Mouse (Mus musculus) limb, embryonic 13.5 days (tissue): Measurements from ENCODE around the gene Papolb. TPM values are rescaled to one million over a fixed set of nuclear protein-coding genes. Genes with fewer than 3 reads are reported as not detected.

ENCODE experiments used
- ATAC-seq: fragments of 200-750 bp; cut with Nextera tagmentation; 2 replicates; pipeline ENCODE4 v1.8.0; 2017; ENCODE audit warnings: low read depth, moderate number of reproducible peaks, moderate TSS enrichment; ENCODE audit not compliant: low FRiP score
- H3K27ac ChIP-seq: fragments of 300-500 bp; sonication (generic); 2 replicates; pipeline ENCODE4 v1.5.1; 2015; ENCODE audit warnings: inconsistent platforms, mild to moderate bottlenecking, moderate library complexity
- H3K27me3 ChIP-seq: fragments of 300-500 bp; sonication (generic); 2 replicates; pipeline ENCODE4 v1.6.1; 2015; ENCODE audit warnings: mild to moderate bottlenecking, inconsistent platforms
- H3K36me3 ChIP-seq: fragments of 300-500 bp; sonication (generic); 2 replicates; pipeline ENCODE4 v1.6.1; 2015; ENCODE audit warnings: inconsistent platforms, mild to moderate bottlenecking, moderate library complexity
- H3K4me1 ChIP-seq: fragments of 300-500 bp; sonication (generic); 2 replicates; pipeline ENCODE4 v1.6.1; 2015; ENCODE audit warnings: inconsistent platforms
- H3K4me2 ChIP-seq: fragments of 300-500 bp; sonication (generic); replicated peaks from 2 replicates; pipeline ENCODE4 v1.6.1; 2015; ENCODE audit warnings: inconsistent platforms, mild to moderate bottlenecking, moderate library complexity
- H3K4me3 ChIP-seq: fragments of 300-500 bp; sonication (generic); 2 replicates; pipeline ENCODE4 v1.5.1; 2015; ENCODE audit warnings: moderate library complexity, mild to moderate bottlenecking, inconsistent platforms
- H3K9ac ChIP-seq: fragments of 300-500 bp; sonication (generic); 2 replicates; pipeline ENCODE4 v1.6.1; 2015; ENCODE audit warnings: mild to moderate bottlenecking, inconsistent platforms
- H3K9me3 ChIP-seq: fragments of 300-500 bp; sonication (generic); 2 replicates; pipeline ENCODE4 v1.6.1; 2016; ENCODE audit warnings: inconsistent platforms
- WGBS: fragments of 180-500 bp; shearing (Covaris S2); methylation state at CpG from one replicate; pipeline ENCODE4 v1.1.7; 2015; 5-methylcytosine and 5-hydroxymethylcytosine counted together
- polyA plus RNA-seq: library from polyadenylated mRNA; unstranded; fragments of >200 nt; fragmentation: Nextera tagmentation; extraction: Ambion mirVana; gene quantifications from 2 replicates; pipeline ENCODE4 v1.2.1, GENCODE M21; 2015

Papolb gene
- polyA plus RNA-seq, 1 experiment from 2014 or later: 0.15 TPM

DNA sequence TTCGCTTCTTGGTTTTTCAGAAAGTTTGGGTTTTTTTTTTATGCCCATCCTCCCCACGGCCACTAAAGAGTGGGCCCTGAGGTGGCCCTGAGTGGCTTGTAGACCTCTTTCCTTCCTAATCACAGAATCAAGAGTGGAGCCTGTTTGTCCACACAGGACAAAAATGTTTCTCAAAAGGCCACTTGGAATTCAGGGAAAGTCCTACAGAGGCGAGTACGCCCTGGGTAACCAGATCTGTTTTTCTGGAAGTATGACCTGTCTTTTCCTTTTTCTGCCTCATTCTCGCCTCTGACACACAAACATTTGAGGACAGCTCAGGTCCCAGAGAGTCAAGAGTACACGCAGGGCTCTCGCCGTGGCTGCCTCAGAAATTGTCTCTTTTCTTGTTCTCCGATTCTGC, 19.6 kb upstream of the Papolb start:
- peak overlapping the region; percentile 99 for H3K4me2 ChIP-seq
- H3K36me3 ChIP-seq: no peaks in the 10 kb centered on the region
- no peak overlapping the region for H3K4me3 ChIP-seq
- H3K27me3 ChIP-seq: peaks cover 16% of the 10 kb centered on the region
- H3K4me1 ChIP-seq: peaks cover 30% of the 10 kb centered on the region
- WGBS: 31% methylated on average over 9 of the region's 9 CpGs
- ATAC-seq: no peak
- H3K9ac ChIP-seq: no peak overlapping the region
- H3K9me3 ChIP-seq: no peaks in the 10 kb centered on the region
- H3K27ac ChIP-seq: no peak overlapping the region

DNA sequence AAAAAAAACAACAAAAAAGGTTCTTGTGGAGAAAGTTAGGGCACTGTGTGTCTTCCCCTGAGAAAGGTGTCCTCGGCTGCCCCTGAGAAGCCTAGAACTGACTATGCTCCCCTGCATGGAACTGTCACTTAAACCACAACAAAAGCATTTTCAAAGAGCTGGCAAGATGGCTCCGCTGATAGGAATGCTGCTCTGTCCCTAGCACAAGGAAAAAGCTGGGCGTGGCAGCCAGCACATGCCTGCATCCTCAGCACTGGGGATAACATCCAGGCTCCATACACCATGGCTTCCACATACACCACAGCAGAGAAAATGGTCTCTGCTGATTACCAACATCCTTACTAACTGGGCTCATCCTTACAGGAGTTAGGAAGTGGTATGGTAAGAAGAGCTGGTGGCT, 17.2 kb upstream of the Papolb start:
- Histone ChIP-seq H3K9ac (no peak overlapping the region), H3K4me2 (no peak overlapping the region), H3K9me3 (no peaks in the 10 kb centered on the region), H3K36me3 (no peaks in the 10 kb centered on the region), H3K27ac (no peak overlapping the region), H3K4me1 (peaks cover 30% of the 10 kb centered on the region), H3K4me3 (no peak overlapping the region), H3K27me3 (peaks cover 16% of the 10 kb centered on the region)
- ATAC-seq: no peak
- 84% methylated on average over 3 of the region's 3 CpGs for WGBS

DNA sequence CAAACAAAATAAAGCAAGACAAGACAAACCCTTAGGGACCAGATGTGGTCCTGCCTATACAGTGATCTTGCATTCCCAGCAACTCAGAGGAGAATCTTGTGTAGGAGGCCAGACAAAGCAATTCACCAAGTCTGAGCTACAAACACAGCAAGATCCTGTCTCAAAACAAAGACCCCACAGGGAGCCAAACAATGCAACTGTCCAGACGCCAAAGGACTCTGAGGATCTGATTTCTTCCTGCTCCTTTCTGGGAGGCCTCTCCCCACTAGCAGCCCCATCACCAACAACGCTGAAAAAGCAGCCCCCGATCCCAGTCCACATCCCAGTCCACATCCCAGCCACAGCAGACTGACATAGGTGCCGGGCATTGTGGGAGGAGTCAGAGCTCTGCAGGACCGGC, 16.5 kb upstream of the Papolb start:
- Histone ChIP-seq H3K9ac (no peak overlapping the region), H3K4me3 (no peak overlapping the region), H3K27ac (no peak overlapping the region), H3K9me3 (no peaks in the 10 kb centered on the region), H3K4me1 (peaks cover 30% of the 10 kb centered on the region), H3K4me2 (no peak overlapping the region), H3K27me3 (peaks cover 16% of the 10 kb centered on the region), H3K36me3 (no peaks in the 10 kb centered on the region)
- 27% methylated on average over 5 of the region's 5 CpGs for WGBS
- ATAC-seq: no peak

GRCm38 (mm10) chr5:142545014-142545795, 15.3 kb upstream of the Papolb start:
- no peak overlapping the region for H3K9ac ChIP-seq
- WGBS: 49% methylated on average over 5 of the region's 5 CpGs
- no peak overlapping the region for H3K4me2 ChIP-seq
- H3K27ac ChIP-seq: no peak overlapping the region; the same call in 1 of the 2 replicates
- no peaks in the 10 kb centered on the region for H3K9me3 ChIP-seq
- no peaks in the 10 kb centered on the region for H3K36me3 ChIP-seq
- peaks cover 25% of the 10 kb centered on the region for H3K4me1 ChIP-seq
- no peak for ATAC-seq
- H3K27me3 ChIP-seq: peaks cover 9% of the 10 kb centered on the region
- no peak overlapping the region for H3K4me3 ChIP-seq

GRCm38 (mm10) chr5:142537286-142537685, 7.4 kb upstream of the Papolb start:
- H3K4me1 ChIP-seq: no peaks in the 10 kb centered on the region
- no peaks in the 10 kb centered on the region for H3K36me3 ChIP-seq
- no peaks in the 10 kb centered on the region for H3K9me3 ChIP-seq
- no peaks in the 10 kb centered on the region for H3K27me3 ChIP-seq
- H3K27ac ChIP-seq: no peak overlapping the region
- 64% methylated on average over 3 of the region's 3 CpGs for WGBS
- ATAC-seq: no peak
- H3K4me2 ChIP-seq: no peak overlapping the region
- H3K4me3 ChIP-seq: no peak overlapping the region
- no peak overlapping the region for H3K9ac ChIP-seq

- WGBS: 59% methylated on average over 4 of the region's 4 CpGs
- Histone ChIP-seq H3K4me2 (no peak overlapping the region), H3K36me3 (no peaks in the 10 kb centered on the region), H3K9me3 (no peaks in the 10 kb centered on the region), H3K27me3 (peaks cover 9% of the 10 kb centered on the region), H3K27ac (no peak overlapping the region), H3K4me1 (no peaks in the 10 kb centered on the region), H3K9ac (no peak overlapping the region), H3K4me3 (no peak overlapping the region)
- ATAC-seq: no peak
Measured at GRCm38 (mm10) chr5:142535388-142535787, 5.5 kb upstream of the Papolb start.

DNA sequence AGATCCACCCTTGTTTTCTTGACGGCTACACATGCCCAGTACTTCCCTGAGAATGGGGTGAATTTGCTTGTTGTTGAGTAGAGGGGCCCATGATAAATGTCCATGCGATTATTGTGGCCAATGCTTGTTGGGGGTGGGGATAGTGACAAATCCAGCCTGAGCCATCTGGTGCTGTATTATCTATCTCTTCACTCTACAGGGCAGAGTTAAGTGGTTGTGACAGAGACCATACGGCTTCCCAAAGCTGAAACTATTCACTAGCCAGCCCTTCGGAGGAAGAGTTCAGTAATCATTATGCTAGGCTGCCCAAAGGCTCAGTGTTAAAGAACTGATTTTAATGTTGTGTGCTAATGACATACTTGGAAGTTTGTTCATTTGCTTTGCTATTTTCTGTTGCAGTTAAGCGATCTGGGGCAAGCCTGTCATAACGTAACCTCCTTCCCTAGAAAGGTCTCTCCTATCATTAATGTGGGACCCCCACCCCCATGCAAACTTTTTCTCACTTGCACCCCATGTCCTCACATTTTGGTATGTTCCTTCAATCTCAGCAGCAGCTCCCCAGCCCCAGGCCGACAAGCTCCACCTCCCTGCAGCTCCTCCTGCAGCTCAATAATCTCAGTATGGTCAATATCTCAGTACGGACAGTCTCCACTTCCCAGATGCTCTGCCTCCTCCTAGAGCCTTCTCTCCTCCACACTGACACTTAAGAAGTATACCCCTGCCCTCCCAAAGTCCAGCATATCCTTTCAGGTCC, 5.0 kb downstream of the Papolb start:
- no peak overlapping the region for H3K9ac ChIP-seq
- H3K4me1 ChIP-seq: no peaks in the 10 kb centered on the region
- 80% methylated on average over 8 of the region's 8 CpGs for WGBS
- H3K9me3 ChIP-seq: no peaks in the 10 kb centered on the region
- H3K27me3 ChIP-seq: peaks cover 21% of the 10 kb centered on the region
- no peak overlapping the region for H3K4me3 ChIP-seq
- no peak overlapping the region for H3K4me2 ChIP-seq
- no peak overlapping the region for H3K27ac ChIP-seq
- H3K36me3 ChIP-seq: no peaks in the 10 kb centered on the region
- no peak for ATAC-seq

GRCm38 (mm10) chr5:142521195-142521866, 8.5 kb downstream of the Papolb start:
- no peak overlapping the region for H3K4me2 ChIP-seq
- no peak for ATAC-seq
- WGBS: 87% methylated on average over 11 of the region's 11 CpGs
- no peak overlapping the region for H3K27ac ChIP-seq
- H3K27me3 ChIP-seq: no peaks in the 10 kb centered on the region
- no peak overlapping the region for H3K4me3 ChIP-seq
- no peaks in the 10 kb centered on the region for H3K36me3 ChIP-seq
- no peaks in the 10 kb centered on the region for H3K9me3 ChIP-seq
- H3K9ac ChIP-seq: no peak overlapping the region
- H3K4me1 ChIP-seq: 0 out of 2 replicates have a peak, but pooled peaks cover 14% of the 10 kb centered on the region

DNA sequence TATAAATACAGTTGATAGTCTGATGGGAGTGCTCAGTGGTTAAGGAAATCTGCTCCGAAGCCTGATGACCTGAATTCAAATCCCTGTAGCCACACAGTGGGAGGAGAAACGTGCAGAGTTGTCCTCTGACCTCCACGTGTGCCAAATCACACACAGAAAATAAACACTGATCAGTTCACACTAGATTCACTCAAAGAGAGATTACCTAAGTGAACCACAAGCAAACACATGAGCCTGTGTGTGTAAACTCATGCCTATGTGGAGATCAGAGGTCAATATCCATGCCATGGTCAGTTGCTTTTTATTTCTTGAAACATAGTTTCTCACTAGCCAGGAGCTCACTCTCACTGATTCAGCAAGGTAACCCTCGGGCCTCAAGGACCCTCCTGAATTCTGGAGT, 9.5 kb downstream of the Papolb start:
- H3K27me3 ChIP-seq: no peaks in the 10 kb centered on the region
- 0 out of 2 replicates have a peak, but pooled peaks cover 14% of the 10 kb centered on the region for H3K4me1 ChIP-seq
- H3K9ac ChIP-seq: no peak overlapping the region
- H3K27ac ChIP-seq: no peak overlapping the region
- no peaks in the 10 kb centered on the region for H3K9me3 ChIP-seq
- H3K4me3 ChIP-seq: no peak overlapping the region
- H3K36me3 ChIP-seq: no peaks in the 10 kb centered on the region
- H3K4me2 ChIP-seq: no peak overlapping the region
- ATAC-seq: no peak
- WGBS: 82% methylated on average over 4 of the region's 4 CpGs

DNA sequence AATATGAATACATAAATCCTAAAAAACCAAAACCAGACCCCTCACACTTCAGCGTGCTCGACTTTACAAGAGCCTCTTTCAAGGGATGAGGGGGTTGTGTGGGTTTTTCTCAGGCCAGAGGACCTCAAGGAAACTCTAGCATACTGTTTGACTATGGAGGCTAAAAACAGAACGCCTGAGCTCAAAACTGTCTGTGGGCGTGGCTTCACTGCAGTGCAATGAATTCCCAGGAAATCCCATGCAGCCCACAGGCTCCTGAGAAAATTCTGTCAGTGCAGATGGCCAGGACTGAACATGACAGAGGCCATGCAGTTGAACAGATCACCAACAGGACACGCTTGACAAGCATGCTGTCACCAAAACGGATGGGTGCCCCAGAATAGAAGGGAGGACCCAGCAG, 10.9 kb downstream of the Papolb start:
- no peak for ATAC-seq
- Histone ChIP-seq H3K36me3 (no peaks in the 10 kb centered on the region), H3K4me2 (no peak overlapping the region), H3K9me3 (no peaks in the 10 kb centered on the region), H3K27ac (0 out of 2 replicates have a peak overlapping the region, but pooled peaks have one; percentile 15), H3K4me3 (no peak overlapping the region), H3K27me3 (no peaks in the 10 kb centered on the region), H3K9ac (no peak overlapping the region), H3K4me1 (0 out of 2 replicates have a peak, but pooled peaks cover 14% of the 10 kb centered on the region)
- WGBS: 56% methylated on average over 6 of the region's 6 CpGs

DNA sequence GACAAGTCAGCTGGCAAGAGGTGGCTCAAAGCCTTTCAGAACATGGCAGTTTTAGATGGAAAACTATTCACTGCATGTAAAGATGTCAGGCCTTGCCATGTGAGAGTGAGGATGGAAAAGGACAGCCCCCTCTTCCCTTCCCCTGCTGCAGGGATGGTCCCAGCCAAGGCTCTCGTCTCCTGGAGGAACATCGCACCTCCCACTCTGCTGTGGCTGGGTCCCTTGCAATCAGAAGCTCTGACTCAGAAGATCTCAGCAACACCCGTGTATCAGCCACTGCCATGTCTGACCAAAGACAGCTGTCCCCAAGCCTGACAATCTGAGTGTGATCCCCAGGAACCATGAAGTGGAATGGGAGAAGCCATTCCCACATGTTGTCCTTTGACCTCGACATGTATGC, 17.8 kb downstream of the Papolb start:
- ATAC-seq: no peak
- Histone ChIP-seq H3K27ac (no peak overlapping the region), H3K4me3 (no peak overlapping the region), H3K9ac (no peak overlapping the region), H3K36me3 (no peaks in the 10 kb centered on the region), H3K9me3 (no peaks in the 10 kb centered on the region), H3K4me2 (no peak overlapping the region), H3K4me1 (peaks cover 12% of the 10 kb centered on the region), H3K27me3 (no peaks in the 10 kb centered on the region)
- 83% methylated on average over 4 of the region's 4 CpGs for WGBS

DNA sequence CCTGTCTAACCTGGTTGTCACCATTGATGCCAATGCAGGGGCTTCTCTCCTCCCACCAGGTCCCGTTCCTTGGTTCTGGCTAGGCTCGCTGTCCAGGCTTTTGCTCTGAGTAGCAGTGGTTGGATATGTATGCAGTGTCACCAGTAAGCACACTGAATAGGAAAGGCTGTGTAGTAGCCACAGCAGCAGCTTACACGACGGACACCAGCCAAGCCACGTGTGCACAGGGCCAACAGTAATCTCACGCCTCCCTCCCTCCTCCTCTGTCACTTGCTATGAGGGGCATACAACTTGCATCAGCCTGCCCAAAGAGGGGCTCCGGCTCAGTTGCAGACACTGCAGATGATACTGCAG, 19.8 kb downstream of the Papolb start:
- no peaks in the 10 kb centered on the region for H3K27me3 ChIP-seq
- no peak overlapping the region for H3K4me3 ChIP-seq
- H3K9me3 ChIP-seq: no peaks in the 10 kb centered on the region
- no peak for ATAC-seq
- no peak overlapping the region for H3K27ac ChIP-seq
- H3K4me1 ChIP-seq: peaks cover 12% of the 10 kb centered on the region
- H3K36me3 ChIP-seq: no peaks in the 10 kb centered on the region
- WGBS: 70% methylated on average over 7 of the region's 7 CpGs
- no peak overlapping the region; the same call in 1 of the 2 replicates for H3K4me2 ChIP-seq
- peak overlapping the region; percentile 54; the same call in 1 of the 2 replicates for H3K9ac ChIP-seq
